Mouse (Mus musculus) fat pad, adult 2 months (tissue): ENCODE results near the gene Olfr190.
"Not testable (repeated sequence)": the region's sequence is repeated elsewhere in the genome, so short reads cannot be mapped to it uniquely, and the experiment has no call there.

Experiments used
- DNase-seq: peaks from one replicate; pipeline ENCODE4 v3.0.0-alpha.2; 2011; ENCODE audit warnings: low read depth, low spot score; ENCODE audit errors: extremely low read depth

Gene Olfr190

GRCm38 (mm10) chr16:59077905-59078304 is at the start of gene Olfr190:
Gene Olfr190 (minus strand): TSS chr16:59078005.
- no peak for DNase-seq

- no peak for DNase-seq
Observed at GRCm38 (mm10) chr16:59120969-59121368, 43.2 kb upstream of the Olfr190 start, which contains the start of gene Olfr194. Gene Olfr194 (minus strand): TSS chr16:59121069.

DNA sequence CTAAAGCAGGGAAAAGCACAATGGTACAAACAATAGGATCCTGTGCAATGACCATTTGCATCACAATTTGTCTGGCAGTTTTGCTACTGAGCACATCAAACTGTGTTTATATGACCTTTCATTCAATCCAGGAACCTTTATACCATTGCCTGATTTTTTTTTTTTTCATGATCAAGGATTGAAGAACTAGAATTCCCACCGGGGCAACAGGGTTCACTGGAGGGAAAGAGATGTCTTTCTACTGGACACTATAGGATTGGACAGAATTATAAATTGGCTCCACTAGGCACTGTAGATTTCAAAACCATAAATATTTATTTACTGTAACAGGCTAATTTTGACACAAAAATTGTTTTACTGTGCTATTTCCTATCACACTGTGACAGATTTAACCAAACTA is 34.0 kb upstream of the Olfr190 start, which contains the start of gene Olfr193:
Gene Olfr193, minus strand, starts transcription at position 101 of the 400 bp plus-strand sequence.
- DNase-seq = no peak

DNA sequence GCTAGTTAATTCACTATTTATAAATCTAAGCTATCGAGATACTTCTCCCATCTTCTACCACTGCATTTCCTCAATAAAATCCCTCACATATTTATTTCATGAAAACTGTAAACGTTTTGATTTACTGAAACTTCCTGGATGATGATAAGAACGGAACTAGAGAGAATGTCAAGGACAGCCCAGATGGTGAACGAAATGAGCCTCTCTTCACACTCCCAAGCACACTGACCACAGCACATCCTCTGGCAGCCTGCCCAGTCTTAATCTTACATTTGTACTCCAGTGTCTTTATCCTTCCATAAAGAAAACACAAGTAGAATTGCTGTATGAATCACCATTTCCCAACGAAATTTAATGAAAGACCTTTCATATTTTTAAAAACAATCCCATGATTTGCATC is 30.7 kb upstream of the Olfr190 start:
- not testable (repeated sequence) for DNase-seq

- no peak for DNase-seq
Observed at GRCm38 (mm10) chr16:59105312-59105711, 27.5 kb upstream of the Olfr190 start.

DNA sequence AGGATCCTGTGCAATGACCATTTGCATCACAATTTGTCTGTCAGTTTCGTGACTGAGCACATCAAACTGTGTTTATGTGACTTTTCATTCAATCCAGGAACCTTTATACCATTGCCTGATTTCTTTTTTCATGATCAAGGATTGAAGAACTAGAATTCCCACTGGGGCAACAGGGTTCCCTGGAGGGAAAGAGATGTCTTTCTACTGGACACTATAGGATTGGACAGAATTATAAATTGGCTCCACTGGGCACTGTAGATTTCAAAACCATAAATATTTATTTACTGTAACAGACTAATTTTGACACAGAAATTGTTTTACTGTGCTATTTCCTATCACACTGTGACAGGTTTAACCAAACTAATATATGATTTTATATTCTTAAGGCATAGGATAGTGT is 11.9 kb upstream of the Olfr190 start, which contains the start of gene Olfr191:
Gene Olfr191, minus strand, starts transcription at position 101 of the 400 bp plus-strand sequence.
- DNase-seq = not testable (repeated sequence)

DNA sequence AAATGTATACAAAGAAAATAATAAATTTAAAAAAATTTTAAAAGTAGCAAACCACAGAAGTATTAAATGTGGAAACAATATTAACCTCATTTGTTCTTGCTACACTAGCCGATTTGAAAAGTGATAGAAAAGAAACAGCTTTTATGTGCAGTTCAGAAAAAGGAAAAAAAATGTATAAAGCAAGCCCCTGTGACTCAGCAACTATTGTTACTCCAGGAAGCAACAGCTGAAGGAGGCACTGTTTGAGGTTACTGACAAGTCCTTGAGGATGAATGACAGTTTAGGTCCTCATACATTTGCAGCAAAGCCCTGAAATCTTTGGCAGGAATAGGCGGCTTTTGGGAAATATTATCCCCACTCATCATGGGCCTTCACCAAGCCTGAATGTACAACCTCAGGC is 3.3 kb upstream of the Olfr190 start:
- DNase-seq = not testable (repeated sequence)

DNA sequence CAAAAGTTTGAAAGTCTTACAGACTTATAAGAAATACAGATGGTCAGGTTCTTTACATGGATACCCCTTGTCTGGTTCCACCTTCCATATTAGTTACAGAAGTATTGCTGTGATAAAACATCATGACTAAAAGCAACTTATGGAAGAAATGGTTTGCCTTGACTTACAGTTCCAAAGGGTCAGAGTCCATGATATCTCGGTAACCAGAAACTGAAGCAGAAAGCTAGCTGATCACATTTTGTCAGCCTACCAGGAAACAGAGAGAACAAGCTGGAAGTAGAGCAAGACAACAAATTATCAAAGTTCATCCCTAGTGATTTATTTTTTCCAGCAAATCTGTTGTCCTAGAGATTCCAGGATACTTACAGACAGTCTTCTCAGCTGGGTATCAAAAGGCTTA is 4.3 kb downstream of the Olfr190 start:
- no peak for DNase-seq

GRCm38 (mm10) chr16:59071755-59072154 is 6.0 kb downstream of the Olfr190 start:
- DNase-seq = no peak

DNA sequence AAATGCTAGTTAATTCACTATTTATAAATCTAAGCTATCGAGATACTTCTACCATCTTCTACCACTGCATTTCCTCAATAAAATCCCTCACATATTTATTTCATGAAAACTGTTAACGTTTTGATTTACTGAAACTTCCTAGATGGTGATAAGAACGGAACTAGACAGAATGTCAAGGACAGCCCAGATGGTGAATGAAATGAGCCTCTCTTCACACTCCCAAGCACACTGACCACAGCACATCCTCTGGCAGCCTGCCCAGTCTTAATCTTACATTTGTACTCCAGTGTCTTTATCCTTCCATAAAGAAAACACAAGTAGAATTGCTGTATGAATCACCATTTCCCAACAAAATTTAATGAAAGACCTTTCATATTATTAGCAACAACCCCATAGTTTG is 15.4 kb downstream of the Olfr190 start:
- DNase-seq = not testable (repeated sequence)

DNA sequence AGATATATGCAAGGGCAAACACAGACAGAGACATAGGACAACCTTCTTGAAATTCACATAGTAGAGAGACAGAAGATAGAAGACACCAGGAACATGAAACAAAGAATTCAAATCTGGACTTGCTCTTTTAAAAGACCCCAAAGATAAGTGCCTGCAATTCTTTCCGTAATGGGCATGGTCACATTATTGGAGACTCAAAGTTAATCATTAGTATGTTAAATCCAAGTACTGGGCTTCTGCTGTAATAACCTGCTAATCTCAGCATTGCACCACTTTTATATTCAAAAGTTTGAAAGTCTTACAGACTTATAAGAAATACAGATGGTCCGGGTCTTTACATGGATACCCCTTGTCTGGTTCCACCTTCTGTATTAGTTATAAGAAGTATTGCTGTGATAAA is 28.5 kb downstream of the Olfr190 start:
- not testable (repeated sequence) for DNase-seq

- DNase-seq = no peak
Observed at GRCm38 (mm10) chr16:59048860-59049259, 28.9 kb downstream of the Olfr190 start.

- no peak for DNase-seq
Observed at GRCm38 (mm10) chr16:59047579-59047978, 30.2 kb downstream of the Olfr190 start.

DNA sequence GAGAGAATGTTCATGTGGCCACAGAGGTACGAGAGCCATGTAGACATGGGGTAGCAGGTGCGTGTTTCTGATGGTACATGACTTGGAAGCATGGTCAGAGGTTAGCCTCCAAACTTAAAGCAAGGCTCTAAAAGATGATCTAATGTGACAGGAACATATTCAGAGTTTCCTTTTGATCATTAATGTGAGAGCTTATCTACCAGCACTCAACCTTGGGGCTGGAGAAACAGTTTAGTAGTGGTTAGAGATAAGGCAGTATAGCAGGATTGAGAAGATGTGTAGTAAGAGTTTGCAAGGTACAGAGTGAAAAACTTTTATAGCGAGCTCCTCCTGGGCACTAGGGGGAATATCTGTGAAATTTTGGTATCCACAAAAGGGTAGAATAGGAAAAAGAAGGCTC is 32.0 kb downstream of the Olfr190 start:
- no peak for DNase-seq

- no peak for DNase-seq
Observed at GRCm38 (mm10) chr16:59039710-59040109, 38.1 kb downstream of the Olfr190 start, which contains the start of gene Olfr187. Gene Olfr187 (minus strand): TSS chr16:59039767.

DNA sequence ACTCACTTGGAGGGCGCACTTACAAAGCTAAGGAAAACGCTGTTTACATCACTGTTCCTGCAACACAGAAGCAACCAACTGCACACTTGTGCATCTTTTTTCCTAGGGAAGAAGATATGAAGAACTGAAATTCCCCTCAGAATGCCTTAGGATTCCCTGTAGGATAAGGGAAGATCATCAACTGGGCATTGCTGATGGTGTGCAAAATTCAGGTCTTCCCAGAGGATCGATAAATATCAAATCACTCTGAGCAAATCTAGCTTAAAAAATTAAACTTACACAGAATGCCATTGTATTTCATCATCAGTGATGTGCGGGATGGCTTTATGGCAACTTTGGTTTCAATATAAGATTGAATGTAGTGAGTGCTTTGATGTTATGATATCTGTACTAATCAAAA is 47.6 kb downstream of the Olfr190 start, which contains the start of gene Olfr186:
Gene Olfr186, minus strand, starts transcription at position 101 of the 400 bp plus-strand sequence.
- no peak for DNase-seq
